Mouse (Mus musculus) embryonic facial prominence, embryonic 12.5 days (tissue): ENCODE results near the gene Eif3k. TPM values are rescaled to one million over a fixed set of nuclear protein-coding genes. Genes with fewer than 3 reads are reported as not detected.

Experiments
- ATAC-seq: fragments of 200-750 bp; cut with Nextera tagmentation; 2 replicates; pipeline ENCODE4 v1.8.0; 2017; ENCODE audit not compliant: insufficient number of reproducible peaks, insufficient read depth, low FRiP score, low TSS enrichment
- H3K27ac ChIP-seq: fragments of 300-500 bp; sonication (generic); 2 replicates; pipeline ENCODE4 v1.5.1; 2016; ENCODE audit warnings: mild to moderate bottlenecking
- H3K27me3 ChIP-seq: fragments of 300-500 bp; sonication (generic); 2 replicates; pipeline ENCODE4 v1.6.1; 2016; ENCODE audit warnings: mild to moderate bottlenecking, moderate library complexity
- H3K36me3 ChIP-seq: fragments of 300-500 bp; sonication (generic); 2 replicates; pipeline ENCODE4 v1.6.1; 2016; ENCODE audit warnings: mild to moderate bottlenecking
- H3K4me1 ChIP-seq: fragments of 300-500 bp; sonication (generic); 2 replicates; pipeline ENCODE4 v1.6.1; 2016
- H3K4me2 ChIP-seq: fragments of 300-500 bp; sonication (generic); replicated peaks from 2 replicates; pipeline ENCODE4 v1.6.1; 2016; ENCODE audit warnings: mild to moderate bottlenecking, moderate library complexity
- H3K4me3 ChIP-seq: fragments of 300-500 bp; sonication (generic); 2 replicates; pipeline ENCODE4 v1.5.1; 2016; ENCODE audit warnings: mild to moderate bottlenecking
- H3K9ac ChIP-seq: fragments of 300-500 bp; sonication (generic); 2 replicates; pipeline ENCODE4 v1.6.1; 2016; ENCODE audit warnings: mild to moderate bottlenecking, moderate library complexity
- H3K9me3 ChIP-seq: fragments of 300-500 bp; sonication (generic); 2 replicates; pipeline ENCODE4 v1.6.1; 2016; ENCODE audit warnings: mild to moderate bottlenecking, moderate library complexity
- WGBS: fragments of 180-500 bp; shearing (Covaris S2); methylation state at CpG from one replicate; pipeline ENCODE4 v1.1.7; 2016; 5-methylcytosine and 5-hydroxymethylcytosine counted together
- polyA plus RNA-seq: library from polyadenylated mRNA; unstranded; fragments of >200 nt; fragmentation: Nextera tagmentation; extraction: Ambion mirVana; gene quantifications from 2 replicates; pipeline ENCODE4 v1.2.1, GENCODE M21; 2016

The Eif3k gene
- polyA plus RNA-seq, 1 experiment from 2014 or later = 392 TPM

DNA sequence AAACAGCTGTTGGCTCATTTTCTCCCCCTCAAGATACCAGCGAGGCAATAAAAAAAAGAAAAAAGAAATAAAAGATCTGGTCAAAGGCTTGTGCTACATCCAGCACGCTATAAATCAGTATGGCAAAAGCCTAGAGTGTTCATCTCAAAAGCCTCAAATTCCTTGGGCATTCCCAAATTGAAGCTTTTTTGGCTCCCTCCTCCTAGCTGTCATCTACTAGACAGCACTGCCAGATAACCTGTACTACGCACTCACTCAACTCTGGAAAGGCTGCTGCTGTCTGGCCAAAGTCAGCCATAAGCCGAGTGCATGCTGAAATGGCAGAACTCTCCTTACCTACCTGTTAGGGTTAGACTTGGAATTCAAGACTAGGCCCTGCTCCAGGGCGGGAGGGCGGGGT lies 24.4 kb downstream of the Eif3k start:
- ATAC-seq = no peak
- Histone ChIP-seq H3K4me3 (no peak overlapping the region), H3K27me3 (no peaks in the 10 kb centered on the region), H3K36me3 (no peaks in the 10 kb centered on the region), H3K4me1 (peaks cover 52% of the 10 kb centered on the region), H3K9me3 (no peaks in the 10 kb centered on the region), H3K9ac (no peak overlapping the region), H3K4me2 (no peak overlapping the region), H3K27ac (no peak overlapping the region)
- WGBS = 83% methylated on average over 6 of the region's 6 CpGs

DNA sequence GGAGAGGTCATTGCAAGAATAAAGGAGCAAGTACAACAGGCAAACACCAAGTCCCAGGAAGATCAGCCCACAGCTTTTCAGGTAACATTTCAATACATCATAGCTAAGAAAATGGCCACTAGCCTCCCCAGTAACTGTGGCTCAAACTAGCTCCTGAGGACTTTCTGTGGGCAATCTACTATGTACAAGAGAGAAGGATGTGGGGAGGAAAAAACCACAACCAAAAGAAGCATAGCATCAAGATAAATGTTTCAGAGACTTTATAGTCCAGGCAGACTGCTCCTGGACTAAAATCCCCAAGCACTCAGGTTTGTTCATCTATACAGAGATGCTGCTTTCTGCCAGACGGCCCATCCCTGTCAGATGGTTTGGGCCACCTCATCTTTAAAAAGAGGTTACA lies 25.4 kb downstream of the Eif3k start:
- no peak for ATAC-seq
- no peak overlapping the region for H3K27ac ChIP-seq
- no peak overlapping the region for H3K9ac ChIP-seq
- no peak overlapping the region for H3K4me3 ChIP-seq
- no peaks in the 10 kb centered on the region for H3K27me3 ChIP-seq
- no peaks in the 10 kb centered on the region for H3K9me3 ChIP-seq
- H3K4me2 ChIP-seq = no peak overlapping the region
- H3K4me1 ChIP-seq = peaks cover 62% of the 10 kb centered on the region
- 92% methylated on average over 1 of the region's 1 CpGs for WGBS
- H3K36me3 ChIP-seq = no peaks in the 10 kb centered on the region

DNA sequence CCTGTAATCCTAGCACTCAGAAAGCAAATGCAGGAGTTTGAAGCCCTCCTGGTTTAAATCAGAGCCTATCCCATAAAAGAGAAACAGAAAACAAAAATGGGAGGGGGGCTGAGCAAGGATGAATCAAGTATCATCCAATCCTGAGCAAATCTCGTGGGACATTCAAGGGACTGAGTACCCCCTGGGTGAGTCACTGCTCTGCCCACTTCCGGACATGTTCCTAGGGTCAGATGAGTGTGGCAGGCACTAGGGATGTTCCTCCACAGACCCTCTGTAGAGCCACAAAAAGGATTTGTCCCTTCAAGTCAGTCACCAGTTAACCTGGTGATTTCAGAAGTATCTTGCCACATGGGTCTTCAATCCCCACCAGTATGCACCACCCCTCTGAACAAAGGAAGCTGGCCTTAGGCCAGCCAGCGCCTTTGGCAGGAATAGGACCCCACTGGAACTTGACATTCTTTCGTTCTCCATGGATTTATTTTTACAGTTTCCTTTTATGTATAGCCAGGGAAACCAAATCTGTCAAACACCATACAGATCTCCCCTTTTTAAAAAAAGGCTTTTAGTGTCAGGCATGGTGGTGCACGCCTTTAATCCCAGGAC lies 26.3 kb downstream of the Eif3k start:
- Histone ChIP-seq H3K36me3 (peaks cover 3% of the 10 kb centered on the region; the same call in 1 of the 2 replicates), H3K4me3 (no peak overlapping the region), H3K9me3 (no peaks in the 10 kb centered on the region), H3K27me3 (no peaks in the 10 kb centered on the region), H3K9ac (no peak overlapping the region), H3K4me1 (peaks cover 62% of the 10 kb centered on the region), H3K4me2 (no peak overlapping the region), H3K27ac (peak overlapping the region; percentile 63; the same call in 1 of the 2 replicates)
- ATAC-seq = no peak
- WGBS = 60% methylated on average over 5 of the region's 5 CpGs

DNA sequence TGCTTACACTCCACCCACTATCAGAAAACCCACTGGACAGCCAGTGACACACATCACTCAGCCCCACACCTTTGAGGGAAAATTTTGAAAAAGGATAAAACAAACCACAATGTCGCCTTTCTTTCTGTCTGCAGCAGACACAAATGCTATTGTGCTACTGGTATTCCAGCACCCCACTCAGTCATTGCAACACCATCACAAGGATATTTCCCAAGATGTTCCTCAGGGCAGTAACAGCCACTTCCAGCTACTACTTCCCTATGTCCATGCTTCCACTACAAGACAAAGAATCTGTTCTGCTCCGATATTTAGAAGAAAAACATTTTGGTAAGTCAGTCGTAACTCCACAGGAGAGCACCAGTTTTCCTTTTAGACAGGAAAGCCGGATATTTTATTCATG lies 26.9 kb downstream of the Eif3k start:
- no peak for ATAC-seq
- 69% methylated on average over 4 of the region's 4 CpGs for WGBS
- Histone ChIP-seq H3K27me3 (no peaks in the 10 kb centered on the region), H3K9ac (no peak overlapping the region), H3K27ac (0 out of 2 replicates have a peak overlapping the region, but pooled peaks have one; percentile 63), H3K4me1 (peaks cover 60% of the 10 kb centered on the region), H3K4me2 (no peak overlapping the region), H3K4me3 (no peak overlapping the region), H3K36me3 (peaks cover 5% of the 10 kb centered on the region; the same call in 1 of the 2 replicates), H3K9me3 (no peaks in the 10 kb centered on the region)

DNA sequence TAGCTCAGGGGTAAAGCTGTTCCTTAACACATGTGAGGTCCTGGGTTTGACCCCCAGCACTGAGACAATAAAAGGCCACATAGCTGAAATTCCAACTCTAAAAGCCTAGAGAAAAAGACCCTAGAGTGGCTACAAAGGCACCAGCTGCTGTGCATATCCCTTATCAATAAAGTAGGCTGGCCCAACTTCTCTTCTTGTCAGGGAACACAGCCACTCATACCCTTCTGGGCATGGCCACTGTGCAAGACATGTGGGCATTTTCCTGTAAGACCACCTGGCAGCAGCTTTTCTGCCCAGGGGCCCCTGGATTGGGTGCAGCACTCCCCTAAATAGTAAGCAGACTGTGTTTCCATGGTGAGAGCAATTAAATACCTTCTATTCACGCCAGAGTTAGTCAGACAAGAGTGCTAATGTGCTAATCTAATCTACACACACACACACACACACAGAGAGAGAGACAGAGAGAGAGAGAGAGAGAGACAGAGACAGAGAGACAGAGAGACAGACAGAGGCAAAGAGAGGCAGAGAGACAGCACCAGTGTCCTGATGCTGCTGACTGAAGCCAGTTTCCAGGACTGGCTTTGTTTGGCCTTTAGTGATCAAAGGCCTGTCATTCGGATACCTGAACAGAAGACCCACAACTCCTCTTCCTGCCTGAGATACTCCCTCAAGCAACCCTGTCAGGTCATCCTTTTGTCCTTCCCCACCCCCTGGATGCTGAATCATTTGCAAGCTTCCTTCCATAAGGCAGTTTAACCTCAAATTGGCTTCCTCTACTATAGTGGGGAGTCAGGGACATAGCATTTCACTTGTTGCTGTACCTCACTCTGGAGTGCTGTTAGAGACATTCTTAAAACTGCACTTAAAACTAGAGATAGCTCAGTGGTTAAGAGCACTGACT lies 27.9 kb downstream of the Eif3k start:
- no peaks in the 10 kb centered on the region for H3K9me3 ChIP-seq
- no peak overlapping the region for H3K4me3 ChIP-seq
- H3K27me3 ChIP-seq = no peaks in the 10 kb centered on the region
- WGBS = 12% methylated on average over 2 of the region's 2 CpGs
- ATAC-seq = no peak
- peaks cover 5% of the 10 kb centered on the region; the same call in 1 of the 2 replicates for H3K36me3 ChIP-seq
- peak overlapping the region; percentile 81 for H3K27ac ChIP-seq
- peaks cover 60% of the 10 kb centered on the region for H3K4me1 ChIP-seq
- no peak overlapping the region for H3K9ac ChIP-seq
- H3K4me2 ChIP-seq = 0 out of 2 replicates have a peak overlapping the region, but pooled peaks have one; percentile 19

DNA sequence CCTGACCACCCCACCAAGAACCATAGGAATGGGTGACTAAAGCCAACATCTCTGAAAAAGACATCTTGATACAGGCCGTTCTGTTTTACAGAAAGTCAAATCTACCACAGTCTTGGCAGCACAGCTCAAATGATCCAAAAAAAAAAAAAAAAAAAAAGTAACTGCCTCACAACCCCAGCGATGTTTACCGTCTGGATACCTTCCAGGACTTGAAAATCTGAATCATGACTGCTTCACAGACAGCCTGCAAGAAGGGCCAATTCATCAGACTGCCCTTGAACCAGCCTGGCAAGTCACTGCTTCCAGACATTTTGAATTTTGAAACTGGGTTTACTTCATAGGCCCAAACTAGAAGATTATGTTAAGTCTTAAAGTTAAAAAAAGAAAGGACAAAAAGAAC lies 28.9 kb downstream of the Eif3k start:
- no peak overlapping the region for H3K4me3 ChIP-seq
- H3K9me3 ChIP-seq = no peaks in the 10 kb centered on the region
- 20% methylated on average over 3 of the region's 3 CpGs for WGBS
- H3K9ac ChIP-seq = no peak overlapping the region
- peaks cover 66% of the 10 kb centered on the region for H3K4me1 ChIP-seq
- peak overlapping the region; percentile 81 for H3K27ac ChIP-seq
- H3K36me3 ChIP-seq = peaks cover 5% of the 10 kb centered on the region; the same call in 1 of the 2 replicates
- no peak for ATAC-seq
- no peaks in the 10 kb centered on the region for H3K27me3 ChIP-seq
- no peak overlapping the region for H3K4me2 ChIP-seq

DNA sequence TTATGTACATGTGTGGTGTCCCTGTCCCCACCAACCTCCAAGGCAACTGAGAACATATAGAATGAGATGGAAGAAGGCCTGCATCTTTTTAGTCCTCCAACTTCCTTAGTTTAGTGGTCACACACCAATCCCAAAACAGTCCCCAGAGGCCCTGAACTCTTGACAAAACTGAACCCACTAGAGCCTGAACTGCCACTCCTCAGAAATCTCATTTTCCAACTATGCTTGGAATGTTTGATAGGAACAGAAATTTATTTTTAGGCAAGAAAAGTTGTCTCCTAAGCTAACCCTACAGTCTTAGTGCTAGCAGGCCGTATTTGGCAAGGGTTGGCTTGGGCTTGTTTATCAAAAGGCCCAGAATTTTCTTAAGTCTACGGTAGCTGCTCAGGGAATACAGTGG lies 29.9 kb downstream of the Eif3k start:
- peak overlapping the region; percentile 81; the same call in 1 of the 2 replicates for H3K27ac ChIP-seq
- no peak overlapping the region for H3K9ac ChIP-seq
- no peak overlapping the region for H3K4me2 ChIP-seq
- ATAC-seq = no peak
- no peaks in the 10 kb centered on the region for H3K27me3 ChIP-seq
- H3K9me3 ChIP-seq = no peaks in the 10 kb centered on the region
- peaks cover 71% of the 10 kb centered on the region for H3K4me1 ChIP-seq
- WGBS = 90% methylated on average over 2 of the region's 2 CpGs
- H3K4me3 ChIP-seq = no peak overlapping the region
- H3K36me3 ChIP-seq = peaks cover 5% of the 10 kb centered on the region; the same call in 1 of the 2 replicates

DNA sequence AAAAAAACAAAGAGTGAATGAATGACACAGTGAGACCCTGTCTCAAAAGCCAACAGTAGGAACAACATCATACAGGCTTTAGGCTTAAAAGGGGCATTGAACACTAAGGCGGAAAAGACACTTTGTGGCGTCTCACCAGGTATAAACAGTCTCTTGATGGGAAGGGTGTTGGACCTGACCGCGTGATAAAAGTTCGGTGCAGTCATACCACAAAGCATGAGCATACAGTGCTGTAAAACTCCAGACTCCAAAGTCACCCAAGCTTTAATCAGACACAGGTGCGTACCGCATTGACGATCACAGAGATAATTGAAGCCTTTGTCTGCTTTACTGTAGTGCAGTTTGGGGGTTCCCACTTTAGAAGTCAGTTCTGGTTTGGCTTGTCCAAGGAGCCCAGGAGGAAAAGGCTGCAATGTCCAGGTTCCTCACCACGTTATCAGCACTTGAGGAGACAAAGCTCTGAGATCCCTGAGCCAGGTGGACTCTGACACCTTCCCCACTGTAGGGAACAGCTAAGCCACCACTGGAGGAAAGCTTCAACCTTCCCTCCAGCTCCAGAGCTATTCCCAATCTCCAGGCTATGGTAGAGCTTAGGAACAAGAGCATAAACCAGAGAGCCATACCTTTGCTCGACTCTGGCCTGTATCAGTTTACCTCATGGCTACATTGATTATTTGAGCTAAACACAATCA lies 31.2 kb downstream of the Eif3k start:
- no peak overlapping the region for H3K4me3 ChIP-seq
- H3K27ac ChIP-seq = peak overlapping the region; percentile 50; the same call in 1 of the 2 replicates
- no peak overlapping the region for H3K4me2 ChIP-seq
- H3K36me3 ChIP-seq = peaks cover 5% of the 10 kb centered on the region; the same call in 1 of the 2 replicates
- peaks cover 84% of the 10 kb centered on the region for H3K4me1 ChIP-seq
- no peaks in the 10 kb centered on the region for H3K9me3 ChIP-seq
- no peak for ATAC-seq
- no peaks in the 10 kb centered on the region for H3K27me3 ChIP-seq
- no peak overlapping the region for H3K9ac ChIP-seq
- 75% methylated on average over 10 of the region's 10 CpGs for whole genome bisulfite sequencing

DNA sequence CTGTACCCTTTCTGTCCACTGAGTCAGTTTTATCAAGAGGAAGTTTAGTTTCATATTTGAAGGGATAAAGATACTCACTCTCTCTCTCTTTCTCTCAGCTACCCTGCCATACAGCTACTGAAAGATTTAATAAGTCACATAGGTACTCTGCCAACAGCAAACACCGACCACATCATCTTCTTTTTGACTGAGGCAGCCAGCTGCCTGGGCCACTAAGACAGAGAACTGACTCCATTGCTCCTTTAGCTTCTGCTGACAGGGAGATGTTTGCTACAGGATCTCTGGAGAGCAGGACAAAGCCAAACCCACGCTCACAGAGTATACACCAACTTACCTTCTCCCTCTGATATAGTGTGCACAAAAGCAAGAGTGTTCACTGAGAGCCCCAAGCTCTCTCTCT lies 32.4 kb downstream of the Eif3k start:
- Histone ChIP-seq H3K27ac (peak overlapping the region; percentile 77), H3K27me3 (no peaks in the 10 kb centered on the region), H3K36me3 (peaks cover 5% of the 10 kb centered on the region; the same call in 1 of the 2 replicates), H3K9me3 (no peaks in the 10 kb centered on the region), H3K9ac (0 out of 2 replicates have a peak overlapping the region, but pooled peaks have one; percentile 0), H3K4me1 (peaks cover 93% of the 10 kb centered on the region), H3K4me2 (0 out of 2 replicates have a peak overlapping the region, but pooled peaks have one; percentile 6), H3K4me3 (no peak overlapping the region; the same call in 1 of the 2 replicates)
- WGBS = 70% methylated on average over 2 of the region's 2 CpGs
- no peak for ATAC-seq

DNA sequence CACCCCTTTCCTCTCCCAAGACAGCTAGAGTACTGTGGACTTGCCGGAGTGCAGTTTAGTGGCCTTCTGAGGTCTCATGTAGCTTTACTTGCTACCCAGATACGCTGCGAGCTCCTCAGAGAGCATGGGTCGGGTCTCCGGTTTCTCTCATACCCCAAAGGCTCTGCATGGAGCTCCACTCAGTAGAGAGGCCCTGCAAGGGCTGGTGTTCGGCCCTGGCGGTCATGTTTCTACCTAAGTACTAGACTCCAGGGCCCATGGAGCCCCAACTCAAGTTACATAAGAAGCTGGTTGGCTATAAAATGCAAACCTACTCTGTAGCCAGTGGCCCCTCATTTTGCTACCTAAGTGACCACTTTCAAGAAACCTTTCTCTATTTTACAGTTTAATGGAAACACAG lies 32.9 kb downstream of the Eif3k start:
- H3K4me2 ChIP-seq = no peak overlapping the region; the same call in 1 of the 2 replicates
- peaks cover 5% of the 10 kb centered on the region; the same call in 1 of the 2 replicates for H3K36me3 ChIP-seq
- H3K9ac ChIP-seq = no peak overlapping the region
- ATAC-seq = no peak
- H3K4me1 ChIP-seq = peaks cover 91% of the 10 kb centered on the region
- no peak overlapping the region for H3K4me3 ChIP-seq
- 70% methylated on average over 7 of the region's 7 CpGs for whole genome bisulfite sequencing
- H3K27me3 ChIP-seq = no peaks in the 10 kb centered on the region
- peak overlapping the region; percentile 77 for H3K27ac ChIP-seq
- H3K9me3 ChIP-seq = no peaks in the 10 kb centered on the region

DNA sequence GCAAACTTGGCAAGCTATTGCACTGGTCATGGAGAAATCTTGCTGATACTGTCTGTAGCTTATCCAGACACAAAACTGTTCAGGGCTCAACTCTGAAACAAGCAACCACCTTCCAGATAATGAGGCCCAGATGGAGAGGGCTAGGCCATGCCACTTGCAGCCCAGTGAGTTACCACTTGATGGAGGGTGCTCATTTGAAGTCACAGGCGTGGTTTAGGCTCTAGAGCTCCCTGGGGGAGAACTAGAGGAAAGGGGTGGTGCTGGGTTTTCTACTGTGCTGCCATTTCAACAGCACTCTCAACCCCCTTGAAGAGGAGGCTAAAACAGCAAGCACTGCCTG lies 35.4 kb downstream of the Eif3k start:
- H3K4me1 ChIP-seq = peaks cover 83% of the 10 kb centered on the region
- no peaks in the 10 kb centered on the region for H3K9me3 ChIP-seq
- no peak overlapping the region for H3K9ac ChIP-seq
- WGBS = 14% methylated on average over 1 of the region's 1 CpGs
- peaks cover 5% of the 10 kb centered on the region; the same call in 1 of the 2 replicates for H3K36me3 ChIP-seq
- no peak overlapping the region for H3K4me3 ChIP-seq
- no peaks in the 10 kb centered on the region for H3K27me3 ChIP-seq
- peak overlapping the region; percentile 91 for H3K27ac ChIP-seq
- H3K4me2 ChIP-seq = peak overlapping the region; percentile 27; the same call in 1 of the 2 replicates
- ATAC-seq = peak; percentile 22; the same call in 1 of the 2 replicates
